Mouse (Mus musculus): ENCODE data around the gene Fxr2. TPM values are rescaled to one million over a fixed set of nuclear protein-coding genes. Genes with fewer than 3 reads are reported as not detected.
"Not testable (repeated sequence)": the region's sequence is repeated elsewhere in the genome, so short reads cannot be mapped to it uniquely, and the experiment has no call there.

The Fxr2 gene
- total and polyA plus RNA-seq, 3 experiments, result 69.6 to 105 (median 81.6) TPM

GRCm38 (mm10) chr11:69684128-69684745, 51.4 kb downstream of the Fxr2 start:
- no peak for DNase-seq

GRCm38 (mm10) chr11:69684936-69685335, 52.1 kb downstream of the Fxr2 start:
- peak; percentile 21 for DNase-seq

GRCm38 (mm10) chr11:69685526-69686148, 52.8 kb downstream of the Fxr2 start, which contains the start of gene Tnfsf13:
Tnfsf13 (minus strand) TSS chr11:69685784.
- peak; percentile 86 for DNase-seq

GRCm38 (mm10) chr11:69686377-69686776, 53.6 kb downstream of the Fxr2 start:
- peak; percentile 64 for DNase-seq

GRCm38 (mm10) chr11:69687061-69687460, 54.3 kb downstream of the Fxr2 start:
- DNase-seq, result no peak

- DNase-seq, result no peak
These were observed 57.1 kb downstream of the Fxr2 start for GRCm38 (mm10) chr11:69689891-69690290.

GRCm38 (mm10) chr11:69692196-69692811, 59.5 kb downstream of the Fxr2 start:
- DNase-seq, result no peak

- no peak for DNase-seq
These were observed 60.1 kb downstream of the Fxr2 start for GRCm38 (mm10) chr11:69692863-69693262.

- DNase-seq, result no peak
These were observed 60.7 kb downstream of the Fxr2 start for GRCm38 (mm10) chr11:69693421-69693965.

- no peak for DNase-seq
These were observed 62.2 kb downstream of the Fxr2 start for GRCm38 (mm10) chr11:69695046-69695360.

- peak; percentile 89 for DNase-seq
These were observed 62.8 kb downstream of the Fxr2 start, which contains the start of the genes Tnfsf12 and Tnfsfm13 for GRCm38 (mm10) chr11:69695361-69696181. Tnfsf12 (minus strand) TSS chr11:69695849. Tnfsfm13 (minus strand) TSS chr11:69696098.

- no peak for DNase-seq
These were observed 64.6 kb downstream of the Fxr2 start for GRCm38 (mm10) chr11:69697396-69697795.

GRCm38 (mm10) chr11:69698574-69698973, 65.8 kb downstream of the Fxr2 start:
- DNase-seq, result no peak

- DNase-seq, result peak; percentile 39
These were observed 66.8 kb downstream of the Fxr2 start for GRCm38 (mm10) chr11:69699595-69699994.

- DNase-seq, result not testable (repeated sequence)
These were observed 70.1 kb downstream of the Fxr2 start for GRCm38 (mm10) chr11:69702886-69703285.

Small RNA genes lying within 50 kb of the gene (microRNA-seq; reads per million reads assigned to microRNA genes)
- gene Mir1934 (2.2 to 4.1 reads per million in 2 experiments), gene Mir467f (0 reads per million in 2 experiments)

Other genes with a start within 250 kb of the Fxr2 start
Only the 30 nearest of the 34 such genes appear.
- gene Tmem88, start 234.8 kb upstream of the Fxr2 start, total RNA-seq (2021), result 10 to 100 TPM; 10.8 to 16.0 TPM
- gene Tmem88, start 234.8 kb upstream of the Fxr2 start, polyA plus RNA-seq (2012; rRNA removed), result 86.3 and 94.7 TPM in 2 replicates
- gene Kdm6b, start 219.3 kb upstream of the Fxr2 start, total RNA-seq (2021), result 10 to 100 TPM; 31.4 to 41.5 TPM
- 17.4 and 18.7 TPM in 2 replicates for gene Kdm6b, start 219.3 kb upstream of the Fxr2 start, polyA plus RNA-seq (2012; rRNA removed)
- under 1 TPM; 0.32 to 0.66 TPM for gene Dnah2, start 83.9 kb upstream of the Fxr2 start, total RNA-seq (2021)
- 0.19 and 0.28 TPM in 2 replicates for gene Dnah2, start 83.9 kb upstream of the Fxr2 start, polyA plus RNA-seq (2012; rRNA removed)
- gene Efnb3, start 72.8 kb upstream of the Fxr2 start, total RNA-seq (2021), result under 1 TPM; 0.52 to 0.69 TPM
- 0.77 and 1.3 TPM in 2 replicates for gene Efnb3, start 72.8 kb upstream of the Fxr2 start, polyA plus RNA-seq (2012; rRNA removed)
- gene Wrap53, start 52.7 kb upstream of the Fxr2 start, total RNA-seq (2021), result 10 to 100 TPM in 1 of 2 experiments, 1 to 10 TPM in 1; 8.4 to 12.0 TPM
- 14.8 and 16.1 TPM in 2 replicates for gene Wrap53, start 52.7 kb upstream of the Fxr2 start, polyA plus RNA-seq (2012; rRNA removed)
- gene Trp53, start 52.6 kb upstream of the Fxr2 start, total RNA-seq (2021), result 10 to 100 TPM; 59.6 to 67.5 TPM
- gene Trp53, start 52.6 kb upstream of the Fxr2 start, polyA plus RNA-seq (2012; rRNA removed), result 78.9 and 85.0 TPM in 2 replicates
- 10 to 100 TPM; 34.9 to 40.2 TPM for gene Atp1b2, start 27.0 kb upstream of the Fxr2 start, total RNA-seq (2021)
- gene Atp1b2, start 27.0 kb upstream of the Fxr2 start, polyA plus RNA-seq (2012; rRNA removed), result 28.3 and 31.5 TPM in 2 replicates
- not detected for gene Shbg, start 15.1 kb upstream of the Fxr2 start, total RNA-seq (2021)
- not detected in 2 replicates for gene Shbg, start 15.1 kb upstream of the Fxr2 start, polyA plus RNA-seq (2012; rRNA removed)
- gene Sat2, start 11.0 kb upstream of the Fxr2 start, total RNA-seq (2021), result 10 to 100 TPM in 1 of 2 experiments, 1 to 10 TPM in 1; 6.1 to 11.9 TPM
- gene Sat2, start 11.0 kb upstream of the Fxr2 start, polyA plus RNA-seq (2012; rRNA removed), result 2.1 and 3.2 TPM in 2 replicates
- not detected for gene Sox15, start 22.3 kb downstream of the Fxr2 start, total RNA-seq (2021)
- 0.24 TPM in 1 of 2 replicates, not detected in the other for gene Sox15, start 22.3 kb downstream of the Fxr2 start, polyA plus RNA-seq (2012; rRNA removed)
- gene Mpdu1, start 29.7 kb downstream of the Fxr2 start, total RNA-seq (2021), result 100 to 1,000 TPM; 109 to 127 TPM
- gene Mpdu1, start 29.7 kb downstream of the Fxr2 start, polyA plus RNA-seq (2012; rRNA removed), result 179 and 196 TPM in 2 replicates
- gene Cd68, start 33.2 kb downstream of the Fxr2 start, total RNA-seq (2021), result 10 to 100 TPM; 16.8 to 53.0 TPM
- 24.5 and 36.9 TPM in 2 replicates for gene Cd68, start 33.2 kb downstream of the Fxr2 start, polyA plus RNA-seq (2012; rRNA removed)
- gene Eif4a1, start 39.4 kb downstream of the Fxr2 start, total RNA-seq (2021), result 100 to 1,000 TPM; 509 to 543 TPM
- gene Eif4a1, start 39.4 kb downstream of the Fxr2 start, polyA plus RNA-seq (2012; rRNA removed), result 85.0 and 144 TPM in 2 replicates
- 10 to 100 TPM; 65.5 to 75.5 TPM for gene Senp3, start 49.1 kb downstream of the Fxr2 start, total RNA-seq (2021)
- 34.3 and 37.5 TPM in 2 replicates for gene Senp3, start 49.1 kb downstream of the Fxr2 start, polyA plus RNA-seq (2012; rRNA removed)
- 1 to 10 TPM; 1.6 to 2.4 TPM for gene Tnfsf13, start 52.8 kb downstream of the Fxr2 start, total RNA-seq (2021)
- 2.2 and 2.4 TPM in 2 replicates for gene Tnfsf13, start 52.8 kb downstream of the Fxr2 start, polyA plus RNA-seq (2012; rRNA removed)
- 10 to 100 TPM; 19.8 to 37.1 TPM for gene Tnfsf12, start 62.9 kb downstream of the Fxr2 start, total RNA-seq (2021)
- 44.7 and 57.4 TPM in 2 replicates for gene Tnfsf12, start 62.9 kb downstream of the Fxr2 start, polyA plus RNA-seq (2012; rRNA removed)
- gene Tnfsfm13, start 63.1 kb downstream of the Fxr2 start, total RNA-seq (2021), result 1 to 10 TPM; 3.1 to 7.0 TPM
- gene Tnfsfm13, start 63.1 kb downstream of the Fxr2 start, polyA plus RNA-seq (2012; rRNA removed), result 12.7 and 18.9 TPM in 2 replicates
- 10 to 100 TPM; 71.4 to 77.9 TPM for gene Polr2a, start 125.6 kb downstream of the Fxr2 start, total RNA-seq (2021)
- 20.6 and 38.3 TPM in 2 replicates for gene Polr2a, start 125.6 kb downstream of the Fxr2 start, polyA plus RNA-seq (2012; rRNA removed)
- not detected for gene Slc35g3, start 129.0 kb downstream of the Fxr2 start, total RNA-seq (2021)
- not detected in 2 replicates for gene Slc35g3, start 129.0 kb downstream of the Fxr2 start, polyA plus RNA-seq (2012; rRNA removed)
- 10 to 100 TPM; 47.3 to 74.8 TPM for gene Zbtb4, start 132.9 kb downstream of the Fxr2 start, total RNA-seq (2021)
- 66.0 and 73.6 TPM in 2 replicates for gene Zbtb4, start 132.9 kb downstream of the Fxr2 start, polyA plus RNA-seq (2012; rRNA removed)
- gene Chrnb1, start 163.0 kb downstream of the Fxr2 start, total RNA-seq (2021), result 1 to 10 TPM; 1.7 to 3.1 TPM
- 2.7 and 3.0 TPM in 2 replicates for gene Chrnb1, start 163.0 kb downstream of the Fxr2 start, polyA plus RNA-seq (2012; rRNA removed)
- gene Fgf11, start 168.9 kb downstream of the Fxr2 start, total RNA-seq (2021), result 10 to 100 TPM in 1 of 2 experiments, 1 to 10 TPM in 1; 4.6 to 12.8 TPM
- gene Fgf11, start 168.9 kb downstream of the Fxr2 start, polyA plus RNA-seq (2012; rRNA removed), result 6.0 and 13.4 TPM in 2 replicates
- 1 to 10 TPM in 1 of 2 experiments, under 1 TPM in 1; 0.23 to 1.1 TPM for gene Tmem102, start 172.6 kb downstream of the Fxr2 start, total RNA-seq (2021)
- 0.81 and 0.94 TPM in 2 replicates for gene Tmem102, start 172.6 kb downstream of the Fxr2 start, polyA plus RNA-seq (2012; rRNA removed)
- gene Gm39566, start 182.3 kb downstream of the Fxr2 start, total RNA-seq (2021), result not detected
- not detected in 2 replicates for gene Gm39566, start 182.3 kb downstream of the Fxr2 start, polyA plus RNA-seq (2012; rRNA removed)
- gene Spem2, start 185.5 kb downstream of the Fxr2 start, total RNA-seq (2021), result not detected
- gene Spem2, start 185.5 kb downstream of the Fxr2 start, polyA plus RNA-seq (2012; rRNA removed), result 0.09 TPM in 1 of 2 replicates, not detected in the other
- gene Spem1, start 189.2 kb downstream of the Fxr2 start, total RNA-seq (2021), result not detected
- not detected in 2 replicates for gene Spem1, start 189.2 kb downstream of the Fxr2 start, polyA plus RNA-seq (2012; rRNA removed)
- 10 to 100 TPM; 14.6 to 21.8 TPM for gene Nlgn2, start 204.8 kb downstream of the Fxr2 start, total RNA-seq (2021)
- 55.0 and 58.6 TPM in 2 replicates for gene Nlgn2, start 204.8 kb downstream of the Fxr2 start, polyA plus RNA-seq (2012; rRNA removed)
- gene Tmem256, start 205.5 kb downstream of the Fxr2 start, total RNA-seq (2021), result 100 to 1,000 TPM; 139 to 173 TPM
- 116 and 160 TPM in 2 replicates for gene Tmem256, start 205.5 kb downstream of the Fxr2 start, polyA plus RNA-seq (2012; rRNA removed)
- 10 to 100 TPM; 50.8 to 53.5 TPM for gene Plscr3, start 213.4 kb downstream of the Fxr2 start, total RNA-seq (2021)
- 224 and 230 TPM in 2 replicates for gene Plscr3, start 213.4 kb downstream of the Fxr2 start, polyA plus RNA-seq (2012; rRNA removed)
- gene Tnk1, start 225.7 kb downstream of the Fxr2 start, total RNA-seq (2021), result under 1 TPM in 1 of 2 experiments, not detected in 1; 0.38 TPM
- gene Tnk1, start 225.7 kb downstream of the Fxr2 start, polyA plus RNA-seq (2012; rRNA removed), result 0.17 and 0.91 TPM in 2 replicates